Comparison of ENCODE assay signal across 43 mouse cellular contexts in the genomic region with DNA sequence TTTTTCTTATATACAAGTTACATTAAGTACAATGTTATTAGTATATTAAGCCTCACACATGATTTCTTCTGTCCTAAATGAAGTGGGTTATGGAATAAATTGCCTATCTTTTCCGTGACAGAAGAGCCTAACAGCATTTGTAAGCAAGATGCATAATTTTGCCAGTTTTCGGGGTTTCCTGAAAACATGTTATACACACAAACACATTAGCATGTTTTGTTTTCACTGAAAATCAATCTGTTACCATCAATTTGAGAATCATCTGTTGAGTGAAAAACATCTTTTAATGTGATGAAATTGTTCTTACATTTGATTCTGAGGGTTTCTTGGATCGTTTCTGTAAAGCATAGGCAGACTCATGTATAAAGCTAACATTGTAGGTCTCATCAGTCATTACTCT. TPM values are rescaled to one million over a fixed set of nuclear protein-coding genes. Genes with fewer than 3 reads are reported as not detected.
"Had no signal": no experiment of that assay in that cellular context is flagged by ENCODE, and none has a peak within 500 bp of the region (broad histone marks: within the 10 kb centered on the region; RNA-seq: fewer than 3 reads in every experiment).

No protein-coding gene starts in this region.

- H3K27ac ChIP-seq: gastrocnemius, adult 2 months; heart, embryonic 10.5 days; hindbrain, embryonic 10.5 days; hindbrain, embryonic 13.5 days; hindbrain, embryonic 15.5 days; hindbrain, postnatal 0 days; kidney, embryonic 15.5 days; kidney, postnatal 0 days; left cerebral cortex, adult 2 months; limb, embryonic 10.5 days; limb, embryonic 12.5 days; liver, embryonic 13.5 days; liver, embryonic 15.5 days had no signal

- DNase-seq: gastrocnemius, adult 2 months; gastrocnemius, postnatal 10 days; gastrocnemius, postnatal 25 days; heart, adult 18-20 months; heart, postnatal 10 days; heart, postnatal 4 days; kidney, adult 11 months; kidney, adult 2 months; kidney, adult 9 months; kidney, postnatal 14 days; kidney, postnatal 36 days; liver; liver, embryonic 13.5 days; liver, postnatal 0 days had no signal

- H3K4me3 ChIP-seq: gastrocnemius, adult 2 months; heart, embryonic 10.5 days; heart, embryonic 12.5 days; hindbrain, embryonic 10.5 days; hindbrain, embryonic 13.5 days; hindbrain, embryonic 15.5 days; kidney, embryonic 15.5 days; left cerebral cortex, adult 2 months; limb, embryonic 10.5 days; limb, embryonic 12.5 days; liver, embryonic 13.5 days; liver, embryonic 15.5 days had no signal

- H3K9me3 ChIP-seq: heart, embryonic 10.5 days; heart, embryonic 12.5 days; hindbrain, embryonic 10.5 days; hindbrain, embryonic 13.5 days; hindbrain, embryonic 15.5 days; kidney, embryonic 15.5 days; limb, embryonic 10.5 days; limb, embryonic 12.5 days; liver, embryonic 13.5 days; liver, embryonic 15.5 days had no signal

- H3K27me3 ChIP-seq: heart, embryonic 12.5 days; hindbrain, embryonic 13.5 days; hindbrain, embryonic 15.5 days; kidney, embryonic 15.5 days; limb, embryonic 12.5 days; liver, embryonic 13.5 days; liver, embryonic 15.5 days had no signal

- H3K9ac ChIP-seq: heart, embryonic 12.5 days; hindbrain, embryonic 13.5 days; hindbrain, embryonic 15.5 days; kidney, embryonic 15.5 days; limb, embryonic 12.5 days; liver, embryonic 13.5 days; liver, embryonic 15.5 days; liver, postnatal 0 days had no signal

- H3K36me3 ChIP-seq: heart, embryonic 10.5 days; heart, embryonic 12.5 days; hindbrain, embryonic 10.5 days; hindbrain, embryonic 13.5 days; hindbrain, embryonic 15.5 days; kidney, embryonic 15.5 days; limb, embryonic 10.5 days; limb, embryonic 12.5 days; liver, embryonic 13.5 days; liver, embryonic 15.5 days had no signal

- H3K4me2 ChIP-seq: heart, embryonic 12.5 days; hindbrain, embryonic 13.5 days; hindbrain, embryonic 15.5 days; kidney, embryonic 15.5 days; limb, embryonic 12.5 days; liver, embryonic 11.5 days; liver, embryonic 13.5 days; liver, embryonic 15.5 days had no signal

- ATAC-seq: hindbrain, postnatal 0 days; intestine, embryonic 16.5 days; liver, postnatal 0 days had no signal

- H3K4me1 ChIP-seq: heart, embryonic 10.5 days; heart, embryonic 12.5 days; hindbrain, embryonic 10.5 days; hindbrain, embryonic 13.5 days; hindbrain, embryonic 15.5 days; kidney, embryonic 15.5 days; limb, embryonic 10.5 days; limb, embryonic 12.5 days; liver, embryonic 13.5 days; liver, embryonic 15.5 days had no signal

RNA-seq across cellular contexts. Expression of gene Gm20594, which starts 56.7 kb away (rescaled TPM):
- total RNA-seq: gastrocnemius, adult 2 months; gastrocnemius, postnatal 10 days; gastrocnemius, postnatal 25 days; gastrocnemius, postnatal 4 days; granulocyte monocyte progenitor cell, adult 5-6 weeks; heart, adult 18-20 months; heart, adult 8-10 months; heart, postnatal 10 days; heart, postnatal 25 days; heart, postnatal 4 days; hindbrain, postnatal 0 days; layer of hippocampus, adult 18-20 months; layer of hippocampus, adult 8-10 months; layer of hippocampus, postnatal 10 days; layer of hippocampus, postnatal 25 days; left cerebral cortex, adult 2 months; left cerebral cortex, postnatal 14 days; left cerebral cortex, postnatal 36 days had no signal
- polyA plus RNA-seq: heart, embryonic 10.5 days; heart, embryonic 12.5 days; heart, embryonic 14.5 days; heart, embryonic 16.5 days; hindbrain, embryonic 10.5 days; hindbrain, embryonic 13.5 days; hindbrain, embryonic 15.5 days; hindbrain, postnatal 0 days; intestine, embryonic 14.5 days; intestine, embryonic 16.5 days; kidney, adult 2 months; kidney, embryonic 15.5 days; kidney, postnatal 0 days; large intestine, adult 2 months; limb, embryonic 10.5 days; limb, embryonic 12.5 days; limb, embryonic 14.5 days; liver, embryonic 11.5 days; liver, embryonic 13.5 days; liver, embryonic 15.5 days; liver, postnatal 0 days had no signal
